Mouse (Mus musculus): ENCODE measurements around the gene Fam174b. TPM values are rescaled to one million over a fixed set of nuclear protein-coding genes. Genes with fewer than 3 reads are reported as not detected.

The Fam174b gene
- polyA plus RNA-seq, 1 experiment from 2014 or later, result 40.6 TPM

- peak; percentile 45; the same call in 1 of the 2 replicates for ATAC-seq (ENCODE audit: low FRiP score, low read depth)
- no peak overlapping the region for H3K4me2 ChIP-seq
- H3K4me1 ChIP-seq (replicated peaks), result 0 out of 2 replicates have a peak, but pooled peaks cover 3% of the 10 kb centered on the region
- H3K4me3 ChIP-seq, result no peak overlapping the region
- 59% methylated on average over 10 of the region's 10 CpGs for WGBS
- H3K27me3 ChIP-seq, result no peaks in the 10 kb centered on the region
- no peaks in the 10 kb centered on the region for H3K36me3 ChIP-seq
- H3K27ac ChIP-seq (replicated peaks), result peak overlapping the region; percentile 54; the same call in 1 of the 2 replicates
- H3K9ac ChIP-seq, result no peak overlapping the region
- no peaks in the 10 kb centered on the region for H3K9me3 ChIP-seq
Observed at GRCm38 (mm10) chr7:73730430-73731022, 9.6 kb upstream of the Fam174b start.

- H3K4me2 ChIP-seq, result no peak overlapping the region
- no peak overlapping the region for H3K9ac ChIP-seq
- H3K36me3 ChIP-seq, result no peaks in the 10 kb centered on the region
- no peak for ATAC-seq (ENCODE audit: low FRiP score, low read depth)
- H3K4me3 ChIP-seq, result no peak overlapping the region
- H3K27me3 ChIP-seq, result no peaks in the 10 kb centered on the region
- no peak overlapping the region for H3K27ac ChIP-seq (replicated peaks)
- 69% methylated on average over 2 of the region's 2 CpGs for WGBS
- H3K4me1 ChIP-seq (replicated peaks), result peaks cover 12% of the 10 kb centered on the region
- H3K9me3 ChIP-seq, result no peaks in the 10 kb centered on the region
Observed at GRCm38 (mm10) chr7:73736046-73736445, 4.1 kb upstream of the Fam174b start.

- H3K36me3 ChIP-seq, result no peaks in the 10 kb centered on the region
- ATAC-seq (ENCODE audit: low FRiP score, low read depth), result no peak
- peak overlapping the region; percentile 64 for H3K4me2 ChIP-seq
- no peaks in the 10 kb centered on the region for H3K27me3 ChIP-seq
- H3K27ac ChIP-seq (replicated peaks), result peak overlapping the region; percentile 89; the same call in 1 of the 2 replicates
- 58% methylated on average over 5 of the region's 5 CpGs for WGBS
- peak overlapping the region; percentile 61 for H3K4me3 ChIP-seq
- H3K9ac ChIP-seq, result 0 out of 2 replicates have a peak overlapping the region, but pooled peaks have one; percentile 78
- peaks cover 23% of the 10 kb centered on the region for H3K4me1 ChIP-seq (replicated peaks)
- no peaks in the 10 kb centered on the region for H3K9me3 ChIP-seq
Observed at GRCm38 (mm10) chr7:73741392-73741791, 1.3 kb downstream of the Fam174b start.

GRCm38 (mm10) chr7:73741841-73742240 lies 1.7 kb downstream of the Fam174b start:
- H3K9me3 ChIP-seq, result no peaks in the 10 kb centered on the region
- no peak for ATAC-seq (ENCODE audit: low FRiP score, low read depth)
- H3K4me2 ChIP-seq, result peak overlapping the region; percentile 64
- WGBS, result 56% methylated on average over 6 of the region's 6 CpGs
- peaks cover 23% of the 10 kb centered on the region for H3K4me1 ChIP-seq (replicated peaks)
- H3K27ac ChIP-seq (replicated peaks), result no peak overlapping the region
- H3K9ac ChIP-seq, result no peak overlapping the region
- peak overlapping the region; percentile 61 for H3K4me3 ChIP-seq
- no peaks in the 10 kb centered on the region for H3K36me3 ChIP-seq
- no peaks in the 10 kb centered on the region for H3K27me3 ChIP-seq

- H3K4me1 ChIP-seq (replicated peaks), result peaks cover 23% of the 10 kb centered on the region
- no peak overlapping the region for H3K9ac ChIP-seq
- H3K27me3 ChIP-seq, result no peaks in the 10 kb centered on the region
- H3K4me2 ChIP-seq, result no peak overlapping the region
- WGBS, result 85% methylated on average over 8 of the region's 8 CpGs
- H3K4me3 ChIP-seq, result no peak overlapping the region
- no peak for ATAC-seq (ENCODE audit: low FRiP score, low read depth)
- no peaks in the 10 kb centered on the region for H3K36me3 ChIP-seq
- no peak overlapping the region for H3K27ac ChIP-seq (replicated peaks)
- H3K9me3 ChIP-seq, result no peaks in the 10 kb centered on the region
Observed at GRCm38 (mm10) chr7:73743144-73743543, 3.0 kb downstream of the Fam174b start.

GRCm38 (mm10) chr7:73743831-73744370 lies 3.8 kb downstream of the Fam174b start:
- no peaks in the 10 kb centered on the region for H3K36me3 ChIP-seq
- H3K4me1 ChIP-seq (replicated peaks), result peaks cover 20% of the 10 kb centered on the region
- WGBS, result 85% methylated on average over 10 of the region's 10 CpGs
- H3K4me3 ChIP-seq, result no peak overlapping the region
- ATAC-seq (ENCODE audit: low FRiP score, low read depth), result no peak
- no peak overlapping the region for H3K27ac ChIP-seq (replicated peaks)
- H3K9me3 ChIP-seq, result no peaks in the 10 kb centered on the region
- H3K9ac ChIP-seq, result no peak overlapping the region
- no peak overlapping the region for H3K4me2 ChIP-seq
- no peaks in the 10 kb centered on the region for H3K27me3 ChIP-seq

- H3K36me3 ChIP-seq, result no peaks in the 10 kb centered on the region
- peaks cover 12% of the 10 kb centered on the region for H3K4me1 ChIP-seq (replicated peaks)
- H3K9ac ChIP-seq, result no peak overlapping the region
- WGBS, result 74% methylated on average over 5 of the region's 5 CpGs
- no peak for ATAC-seq (ENCODE audit: low FRiP score, low read depth)
- H3K27ac ChIP-seq (replicated peaks), result no peak overlapping the region
- H3K4me3 ChIP-seq, result no peak overlapping the region
- H3K27me3 ChIP-seq, result no peaks in the 10 kb centered on the region
- no peak overlapping the region for H3K4me2 ChIP-seq
- H3K9me3 ChIP-seq, result no peaks in the 10 kb centered on the region
Observed at GRCm38 (mm10) chr7:73745903-73746302, 5.8 kb downstream of the Fam174b start.

- H3K9me3 ChIP-seq, result no peaks in the 10 kb centered on the region
- no peak overlapping the region for H3K4me3 ChIP-seq
- no peak overlapping the region for H3K4me2 ChIP-seq
- no peak for ATAC-seq (ENCODE audit: low FRiP score, low read depth)
- H3K36me3 ChIP-seq, result no peaks in the 10 kb centered on the region
- no peaks in the 10 kb centered on the region for H3K27me3 ChIP-seq
- H3K4me1 ChIP-seq (replicated peaks), result peaks cover 3% of the 10 kb centered on the region
- WGBS, result 60% methylated on average over 4 of the region's 4 CpGs
- no peak overlapping the region for H3K27ac ChIP-seq (replicated peaks)
- H3K9ac ChIP-seq, result no peak overlapping the region
Observed at GRCm38 (mm10) chr7:73746836-73747235, 6.7 kb downstream of the Fam174b start.

GRCm38 (mm10) chr7:73747531-73747930 lies 7.4 kb downstream of the Fam174b start:
- Histone ChIP-seq H3K9me3 (no peaks in the 10 kb centered on the region), H3K27ac (replicated peaks) (no peak overlapping the region), H3K36me3 (no peaks in the 10 kb centered on the region), H3K27me3 (no peaks in the 10 kb centered on the region), H3K4me2 (no peak overlapping the region), H3K9ac (no peak overlapping the region), H3K4me1 (replicated peaks) (no peaks in the 10 kb centered on the region; the same call in 1 of the 2 replicates), H3K4me3 (no peak overlapping the region)
- WGBS, result 86% methylated on average over 3 of the region's 3 CpGs
- ATAC-seq (ENCODE audit: low FRiP score, low read depth), result no peak

GRCm38 (mm10) chr7:73748437-73749108 lies 8.5 kb downstream of the Fam174b start:
- Histone ChIP-seq H3K4me2 (no peak overlapping the region), H3K27ac (replicated peaks) (no peak overlapping the region), H3K9me3 (no peaks in the 10 kb centered on the region), H3K4me3 (no peak overlapping the region), H3K36me3 (no peaks in the 10 kb centered on the region), H3K27me3 (no peaks in the 10 kb centered on the region), H3K9ac (no peak overlapping the region), H3K4me1 (replicated peaks) (no peaks in the 10 kb centered on the region; the same call in 1 of the 2 replicates)
- WGBS, result 84% methylated on average over 5 of the region's 5 CpGs
- no peak for ATAC-seq (ENCODE audit: low FRiP score, low read depth)

- Histone ChIP-seq H3K27ac (replicated peaks) (no peak overlapping the region), H3K27me3 (no peaks in the 10 kb centered on the region), H3K4me2 (no peak overlapping the region), H3K9ac (no peak overlapping the region), H3K36me3 (no peaks in the 10 kb centered on the region), H3K4me1 (replicated peaks) (peaks cover 5% of the 10 kb centered on the region), H3K4me3 (no peak overlapping the region), H3K9me3 (no peaks in the 10 kb centered on the region)
- WGBS, result 98% methylated on average over 2 of the region's 2 CpGs
- ATAC-seq (ENCODE audit: low FRiP score, low read depth), result no peak
Observed at GRCm38 (mm10) chr7:73749339-73749738, 9.2 kb downstream of the Fam174b start.

- Histone ChIP-seq H3K4me1 (replicated peaks) (peaks cover 10% of the 10 kb centered on the region), H3K36me3 (no peaks in the 10 kb centered on the region), H3K9me3 (no peaks in the 10 kb centered on the region), H3K9ac (no peak overlapping the region), H3K4me3 (no peak overlapping the region), H3K4me2 (no peak overlapping the region), H3K27me3 (no peaks in the 10 kb centered on the region), H3K27ac (replicated peaks) (no peak overlapping the region)
- WGBS, result 92% methylated on average over 7 of the region's 7 CpGs
- ATAC-seq (ENCODE audit: low FRiP score, low read depth), result no peak
Observed at GRCm38 (mm10) chr7:73749983-73750382, 9.9 kb downstream of the Fam174b start.

Measured in hindbrain, embryonic 15.5 days (tissue).